Mouse (Mus musculus) MEL (cell line): ENCODE data around the gene Tubgcp3. TPM values are rescaled to one million over a fixed set of nuclear protein-coding genes. Genes with fewer than 3 reads are reported as not detected.
A peak's percentile ranks its signal among the peaks of the same experiment; 100 is the strongest.

Source experiments
- DNase-seq: peaks from one replicate; pipeline ENCODE4 v3.0.0; 2011; ENCODE audit warnings: low read depth, low spot score
- H3K27ac ChIP-seq: 2 replicates; pipeline ENCODE4 v1.5.1; 2012; ENCODE audit warnings: low read depth, mild to moderate bottlenecking, control low read depth, low read length, moderate library complexity; ENCODE audit not compliant: control insufficient read depth
- H3K27me3 ChIP-seq, 2 experiments: fragments of 150-350 bp in 1 of 2; sonication (generic) in 1 of 2; 2 replicates each; pipeline ENCODE4 v1.6.1; 2012; ENCODE audit warnings: low read length in 2 of 2, mild to moderate bottlenecking in 2 of 2, improper control_type of control experiment in 1 of 2, moderate library complexity in 1 of 2; ENCODE audit not compliant: insufficient read depth in 2 of 2, control insufficient read depth in 1 of 2
- H3K36me3 ChIP-seq, 2 experiments: 2 replicates each; pipeline ENCODE4 v1.6.1; 2012 to 2014; ENCODE audit warnings: low read length in 2 of 2, improper control_type of control experiment in 1 of 2, inconsistent platforms in 1 of 2, mild to moderate bottlenecking in 1 of 2; ENCODE audit not compliant: insufficient read depth in 2 of 2, control insufficient read depth in 1 of 2
- H3K4me1 ChIP-seq, 2 experiments: fragments of 150-350 bp in 1 of 2; sonication (generic) in 1 of 2; 2 replicates each; pipeline ENCODE4 v1.6.1; 2012; ENCODE audit warnings: low read length in 2 of 2, improper control_type of control experiment in 1 of 2, mild to moderate bottlenecking in 1 of 2; ENCODE audit not compliant: insufficient read depth in 2 of 2, control insufficient read depth in 1 of 2
- H3K4me3 ChIP-seq, 2 experiments: fragments of 150-350 bp in 1 of 2; sonication (generic) in 1 of 2; 2 replicates each; pipeline ENCODE4 v1.5.1; 2012; ENCODE audit warnings: low read depth in 2 of 2, low read length in 2 of 2, mild to moderate bottlenecking in 2 of 2, moderate library complexity in 2 of 2, control low read depth in 1 of 2, improper control_type of control experiment in 1 of 2; ENCODE audit not compliant: control insufficient read depth in 1 of 2, insufficient read depth in 1 of 2
- H3K79me2 ChIP-seq: 2 replicates; pipeline ENCODE4 v1.6.1; 2012; ENCODE audit warnings: mild to moderate bottlenecking, low read length, moderate library complexity; ENCODE audit not compliant: control insufficient read depth, poor library complexity, insufficient read depth
- H3K9ac ChIP-seq: 2 replicates; pipeline ENCODE4 v1.6.1; 2012; ENCODE audit warnings: low read depth, mild to moderate bottlenecking, control low read depth, low read length, moderate library complexity; ENCODE audit not compliant: control insufficient read depth, poor library complexity, severe bottlenecking
- H3K9me3 ChIP-seq: fragments of 150-350 bp; sonication (generic); replicated peaks from 2 replicates; pipeline ENCODE4 v1.6.1; 2012; ENCODE audit warnings: mild to moderate bottlenecking, low read length, improper control_type of control experiment, moderate library complexity; ENCODE audit not compliant: insufficient read depth
- BHLHE40 ChIP-seq: IDR thresholded peaks from 2 replicates; pipeline ENCODE4 v1.6.1; 2012; ENCODE audit warnings: low read depth, mild to moderate bottlenecking, inconsistent platforms, low read length, improper control_type of control experiment, borderline replicate concordance
- CHD1 ChIP-seq: IDR thresholded peaks from 2 replicates; pipeline ENCODE4 v1.6.1; 2012; ENCODE audit warnings: low read depth, mild to moderate bottlenecking, inconsistent platforms, low read length, improper control_type of control experiment
- CTCF ChIP-seq, 3 experiments: IDR thresholded peaks in 2 of 3; conservative IDR thresholded peaks in 1 of 3; 2 replicates each; pipeline ENCODE4 v1.5.1; 2011 to 2012; ENCODE audit warnings: low read length in 3 of 3, low read depth in 2 of 3, mild to moderate bottlenecking in 2 of 3, improper control_type of control experiment in 1 of 3, inconsistent platforms in 1 of 3, mixed read lengths in 1 of 3, moderate library complexity in 1 of 3; ENCODE audit not compliant: control insufficient read depth in 1 of 3, insufficient read depth in 1 of 3, poor library complexity in 1 of 3, severe bottlenecking in 1 of 3
- ELF1 ChIP-seq: IDR thresholded peaks from 2 replicates; pipeline ENCODE4 v1.6.1; 2014; ENCODE audit warnings: low read depth, mild to moderate bottlenecking, inconsistent platforms, low read length, improper control_type of control experiment, moderate library complexity
- ETS1 ChIP-seq: IDR thresholded peaks from 2 replicates; pipeline ENCODE4 v1.6.1; 2012; ENCODE audit warnings: low read depth, mild to moderate bottlenecking, inconsistent platforms, low read length, improper control_type of control experiment, moderate library complexity
- JUND ChIP-seq: IDR thresholded peaks from 2 replicates; pipeline ENCODE4 v1.6.1; 2011; ENCODE audit warnings: low read depth, mild to moderate bottlenecking, improper control_type of control experiment, low read length
- KAT2A ChIP-seq: conservative IDR thresholded peaks from 2 replicates; pipeline ENCODE4 v1.6.1; 2012; ENCODE audit warnings: low read depth, low read length, improper control_type of control experiment, inconsistent platforms
- MAX ChIP-seq: IDR thresholded peaks from 2 replicates; pipeline ENCODE4 v1.6.1; 2011; ENCODE audit warnings: low read length, improper control_type of control experiment
- MEF2A ChIP-seq: IDR thresholded peaks from 2 replicates; pipeline ENCODE4 v1.6.1; 2014; ENCODE audit warnings: low read depth, mild to moderate bottlenecking, inconsistent platforms, low read length, improper control_type of control experiment; ENCODE audit not compliant: poor library complexity, insufficient replicate concordance, severe bottlenecking; ENCODE audit errors: extremely low read depth
- MYB ChIP-seq: IDR thresholded peaks from 2 replicates; pipeline ENCODE4 v1.6.1; 2011; ENCODE audit warnings: mild to moderate bottlenecking, low read depth, low read length, improper control_type of control experiment
- MYC ChIP-seq: IDR thresholded peaks from 2 replicates; pipeline ENCODE4 v1.6.1; 2011; ENCODE audit warnings: low read depth, mild to moderate bottlenecking, low read length, improper control_type of control experiment, moderate library complexity
- POLR2AphosphoS2 ChIP-seq: IDR thresholded peaks from 2 replicates; pipeline ENCODE4 v1.6.1; 2011; ENCODE audit warnings: low read length, improper control_type of control experiment
- RAD21 ChIP-seq: IDR thresholded peaks from 2 replicates; pipeline ENCODE4 v1.6.1; 2011; ENCODE audit warnings: mild to moderate bottlenecking, low read depth, low read length, improper control_type of control experiment
- TAL1 ChIP-seq: IDR thresholded peaks from 2 replicates; pipeline ENCODE4 v1.6.1; 2012; ENCODE audit warnings: mild to moderate bottlenecking, inconsistent platforms, low read length, moderate library complexity, mixed read lengths
- USF2 ChIP-seq, 2 experiments: IDR thresholded peaks; 2 replicates each; pipeline ENCODE4 v1.6.1; 2011 to 2012; ENCODE audit warnings: improper control_type of control experiment in 2 of 2, low read length in 2 of 2, borderline replicate concordance in 1 of 2, inconsistent platforms in 1 of 2, low read depth in 1 of 2, mild to moderate bottlenecking in 1 of 2; ENCODE audit not compliant: insufficient read depth in 1 of 2
- ZC3H11A ChIP-seq: IDR thresholded peaks from 2 replicates; pipeline ENCODE4 v1.6.1; 2012; ENCODE audit warnings: low read depth, mild to moderate bottlenecking, inconsistent platforms, low read length, improper control_type of control experiment
- polyA plus RNA-seq, 2 experiments: library from polyadenylated mRNA; stranded (reverse) in 1 of 2; unstranded in 1 of 2; fragments of >175 nt in 1 of 2; fragments of >200 nt in 1 of 2; gene quantifications; 2 replicates each; pipeline versions ENCODE4 v1.2.1 to v1.2.4; 2012; ENCODE audit warnings: low replicate concordance in 2 of 2, low read depth in 1 of 2; ENCODE audit not compliant: insufficient read length in 2 of 2, insufficient read depth in 1 of 2, missing spikeins in 1 of 2
- total RNA-seq: library from RNA; depleted of rRNA; stranded (reverse); fragments of 300-350 nt; gene quantifications from 2 replicates; pipeline ENCODE4 v1.2.3, GENCODE M21; 2012

Gene Tubgcp3
- total and polyA plus RNA-seq, 3 experiments: 43.6 to 87.7 (median 60.2) TPM

GRCm38 (mm10) chr8:12629079-12629478, 43.0 kb downstream of the Tubgcp3 start:
- no peak for TF ChIP-seq MYC
- no peak for TF ChIP-seq MAX
- peak; percentile 14 for TF ChIP-seq RAD21
- TF ChIP-seq USF2 (IDR thresholded peaks at IDR 0.05; ENCODE audit: borderline replicate concordance in 1 of 2, insufficient read depth in 1 of 2, low read depth in 1 of 2, low read length in 2 of 2): no peak
- TF ChIP-seq ELF1: no peak
- no peak for TF ChIP-seq POLR2AphosphoS2
- TF ChIP-seq MYB: no peak
- TF ChIP-seq BHLHE40: no peak
- TF ChIP-seq KAT2A: no peak
- no peak for TF ChIP-seq CHD1
- no peak for TF ChIP-seq ZC3H11A
- no peak for TF ChIP-seq JUND
- peak; percentile 62 to 72 (median 63) for TF ChIP-seq CTCF (IDR thresholded peaks at IDR 0.05 in 2 of 3, conservative IDR thresholded peaks at IDR 0.05 in 1 of 3; ENCODE audit: control insufficient read depth in 1 of 3, insufficient read depth in 1 of 3, low read depth in 2 of 3, low read length in 3 of 3, poor library complexity in 1 of 3, severe bottlenecking in 1 of 3)
- TF ChIP-seq MEF2A: no peak
- no peak for TF ChIP-seq ETS1
- TF ChIP-seq, all 39 proteins: peak for 2
- Histone ChIP-seq H3K4me1 (no peaks in the 10 kb centered on the region), H3K9me3 (no peaks in the 10 kb centered on the region), H3K4me3 (no peak overlapping the region), H3K9ac (no peak overlapping the region), H3K27ac (no peak overlapping the region), H3K79me2 (no peaks in the 10 kb centered on the region), H3K36me3 (peaks cover 0 to 3% of the 10 kb centered on the region in 2 experiments; a peak in 1 of 4 replicates), H3K27me3 (no peaks in the 10 kb centered on the region)
- peak; percentile 46 for DNase-seq

- Histone ChIP-seq H3K9me3 (no peaks in the 10 kb centered on the region), H3K27ac (no peak overlapping the region), H3K36me3 (peaks cover 0 to 3% of the 10 kb centered on the region in 2 experiments; a peak in 1 of 4 replicates), H3K4me3 (no peak overlapping the region), H3K79me2 (no peaks in the 10 kb centered on the region), H3K27me3 (no peaks in the 10 kb centered on the region), H3K4me1 (no peaks in the 10 kb centered on the region), H3K9ac (no peak overlapping the region)
- no peak for TF ChIP-seq ELF1
- no peak for TF ChIP-seq CHD1
- no peak for TF ChIP-seq TAL1
- no peak for TF ChIP-seq MEF2A
- no peak for DNase-seq
Measured at GRCm38 (mm10) chr8:12625890-12626289, 46.2 kb downstream of the Tubgcp3 start.
